Mouse (Mus musculus) neural tube, embryonic 10.5 days (tissue): ENCODE results near the gene Zfp870.
A peak's percentile ranks its signal among the peaks of the same experiment; 100 is the strongest.

Experiments
- DNase-seq: peaks from one replicate; pipeline ENCODE4 v3.0.0-alpha.2; 2017; ENCODE audit warnings: low spot score; ENCODE audit errors: extremely low spot score

Zfp870 gene

GRCm38 (mm10) chr17:32891239-32892180, at the start of gene Zfp870:
TSS of gene Zfp870 (minus strand) at chr17:32891642.
- DNase-seq, result peak; percentile 88

DNA sequence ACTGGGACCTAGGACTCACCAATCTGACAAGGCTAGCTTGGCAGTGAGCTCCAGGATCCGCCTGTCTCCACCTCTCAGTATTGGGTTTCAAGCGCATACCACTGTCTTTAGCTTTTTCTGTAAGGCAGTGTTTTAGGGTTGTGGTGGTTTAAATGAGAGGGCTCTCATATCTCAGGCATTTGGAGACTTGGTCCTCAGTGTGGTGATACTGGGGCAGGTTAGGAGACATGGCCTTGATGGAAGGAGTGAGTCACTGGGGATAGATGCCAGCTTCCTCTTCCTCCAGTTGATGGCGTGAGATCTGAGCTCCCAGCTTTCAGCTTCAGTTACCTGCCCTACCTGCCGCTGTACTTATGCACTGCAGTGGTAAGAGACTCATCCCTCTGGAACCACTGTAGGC, 48.4 kb upstream of the Zfp870 start:
- no peak for DNase-seq

DNA sequence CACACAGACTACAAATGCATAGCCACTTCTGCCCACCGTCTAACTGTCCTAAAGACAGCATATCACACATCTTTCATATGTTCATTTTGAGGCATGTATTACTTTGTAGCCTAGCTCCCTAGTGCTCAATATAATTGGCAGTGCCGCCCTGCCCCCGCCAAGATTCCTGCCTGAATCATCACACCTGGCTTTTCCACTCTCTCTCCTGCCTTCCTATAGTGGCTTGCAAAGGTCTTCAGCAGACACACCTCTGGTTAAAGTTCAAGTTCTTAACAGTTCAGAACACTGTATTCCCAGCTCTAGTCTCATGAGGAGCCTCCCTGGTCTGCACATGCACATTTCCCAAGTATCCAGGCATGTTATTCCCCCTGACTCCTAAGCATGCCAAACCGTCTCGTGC, 36.4 kb upstream of the Zfp870 start:
- no peak for DNase-seq

- peak; percentile 80 for DNase-seq
Observed at GRCm38 (mm10) chr17:32924658-32925312, 33.3 kb upstream of the Zfp870 start.

DNA sequence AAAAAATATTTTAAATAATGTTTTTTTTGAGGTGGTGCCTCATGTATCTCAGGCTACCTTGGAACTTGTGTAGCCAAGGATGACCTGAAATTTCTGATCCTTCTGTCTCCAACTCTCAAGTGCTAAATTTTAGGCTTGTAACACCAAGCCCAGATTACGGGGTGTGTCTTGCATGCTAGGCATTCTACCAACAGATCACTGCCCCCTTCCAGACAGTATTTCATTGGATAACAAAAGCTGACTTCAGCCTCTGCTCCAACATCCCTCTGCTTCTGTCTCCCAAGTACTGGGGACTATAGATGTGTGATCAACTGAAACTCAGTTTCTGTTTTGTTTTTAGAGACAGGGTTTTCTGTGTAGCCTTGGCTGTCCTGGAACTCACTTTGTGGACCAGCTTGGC, 32.2 kb upstream of the Zfp870 start:
- DNase-seq, result no peak

- DNase-seq, result no peak
Observed at GRCm38 (mm10) chr17:32919123-32919522, 27.7 kb upstream of the Zfp870 start.

GRCm38 (mm10) chr17:32917131-32917530, 25.7 kb upstream of the Zfp870 start, which contains the start of gene Cyp4f14:
TSS of gene Cyp4f14 (minus strand) at chr17:32917342.
- no peak for DNase-seq

GRCm38 (mm10) chr17:32916075-32916474, 24.6 kb upstream of the Zfp870 start:
- DNase-seq, result no peak

DNA sequence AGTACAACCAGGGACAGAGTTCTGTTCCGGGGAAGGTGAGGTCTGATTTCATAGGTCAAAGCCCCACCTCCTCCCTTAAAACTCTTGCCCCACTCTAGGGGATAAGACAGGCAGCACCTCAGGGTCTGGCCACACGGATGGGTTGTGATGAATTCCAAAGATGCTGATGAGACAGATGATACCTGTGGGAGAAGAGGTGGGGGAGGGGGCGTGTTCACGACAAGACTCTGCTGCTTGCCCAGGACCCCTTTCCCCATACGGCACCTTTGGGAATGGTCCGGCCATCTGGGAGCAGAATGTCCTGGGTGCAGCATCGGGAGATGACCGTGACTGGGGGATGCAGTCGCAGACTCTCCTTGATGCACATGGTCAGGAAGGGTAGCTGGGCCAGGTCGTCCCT, 14.7 kb upstream of the Zfp870 start:
- DNase-seq, result no peak

GRCm38 (mm10) chr17:32905239-32905638, 13.8 kb upstream of the Zfp870 start:
- peak; percentile 53 for DNase-seq

- DNase-seq, result no peak
Observed at GRCm38 (mm10) chr17:32904414-32904813, 13.0 kb upstream of the Zfp870 start.

GRCm38 (mm10) chr17:32901751-32902525, 10.5 kb upstream of the Zfp870 start:
- DNase-seq, result no peak

DNA sequence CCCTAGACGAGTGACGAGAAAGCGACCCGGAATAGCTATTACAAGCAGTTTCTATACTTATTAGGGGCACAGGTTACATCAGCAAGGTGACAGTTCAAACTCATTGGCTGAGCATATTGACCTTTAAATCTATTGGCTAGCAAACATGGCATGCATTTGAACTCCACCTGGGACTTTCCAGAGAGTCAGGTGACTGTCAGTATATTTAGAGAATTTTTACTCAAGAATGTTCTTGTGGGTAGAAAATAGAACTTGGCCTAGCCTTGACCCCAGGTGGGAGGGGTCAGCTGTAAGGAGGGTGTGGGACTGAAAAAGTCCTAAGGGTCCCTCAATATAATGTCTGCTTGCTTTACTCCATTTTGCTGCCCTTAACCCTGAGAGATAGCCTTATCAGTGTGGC, 4.0 kb upstream of the Zfp870 start:
- DNase-seq, result no peak

GRCm38 (mm10) chr17:32893901-32894300, 2.5 kb upstream of the Zfp870 start:
- DNase-seq, result no peak

DNA sequence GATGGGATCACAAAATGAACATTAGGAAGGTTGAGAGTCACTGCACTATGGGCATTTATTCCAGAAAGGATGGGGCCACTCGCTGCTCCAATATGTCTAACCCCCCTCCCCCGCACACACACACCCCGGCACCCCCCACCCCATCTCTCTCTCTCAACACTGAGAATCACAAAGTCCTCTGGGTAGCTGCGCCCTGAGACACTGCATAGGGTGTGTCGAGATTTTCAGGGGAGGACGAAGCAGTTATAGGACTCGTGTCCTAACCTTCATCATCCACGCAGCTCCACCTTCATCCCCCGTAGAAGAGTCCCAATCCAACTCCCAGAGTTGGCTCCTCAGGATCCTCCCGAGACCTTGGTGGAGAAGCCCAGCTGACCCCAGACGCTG, 597 bp downstream of the Zfp870 start:
- no peak for DNase-seq

- no peak for DNase-seq
Observed at GRCm38 (mm10) chr17:32889611-32890010, 1.8 kb downstream of the Zfp870 start.

GRCm38 (mm10) chr17:32880320-32881218, 10.9 kb downstream of the Zfp870 start:
- no peak for DNase-seq

GRCm38 (mm10) chr17:32878773-32879172, 12.7 kb downstream of the Zfp870 start:
- no peak for DNase-seq

- DNase-seq, result no peak
Observed at GRCm38 (mm10) chr17:32877471-32878171, 13.8 kb downstream of the Zfp870 start.

- DNase-seq, result no peak
Observed at GRCm38 (mm10) chr17:32872696-32873095, 18.7 kb downstream of the Zfp870 start.
